Mouse (Mus musculus) adrenal gland, postnatal 25 days (tissue): ENCODE results near the gene Diras2. TPM values are rescaled to one million over a fixed set of nuclear protein-coding genes. Genes with fewer than 3 reads are reported as not detected.

Experiments used
- DNase-seq: peaks from one replicate; pipeline ENCODE4 v3.0.0; 2021; ENCODE audit warnings: mixed read lengths
- long read RNA-seq: library from polyadenylated mRNA; stranded (forward); transcript quantifications from one replicate; pipeline ENCODE4 v2.0.0, GENCODE M21; 2021
- total RNA-seq: library from RNA; stranded (reverse); gene quantifications from 2 replicates; pipeline ENCODE4 v1.2.3, GENCODE M21; 2021

The Diras2 gene
- 4.9 and 5.8 TPM in 2 replicates for total RNA-seq
- long read RNA-seq, full-length matches to known transcripts: 3 of 4 reads
- long read RNA-seq, partial matches to known transcripts: 0 of 4 reads
- long read RNA-seq, other reads (novel, unspliced or antisense): 1 of 4 reads

- DNase-seq: no peak
Measured at GRCm38 (mm10) chr13:52531121-52531520, at the start of gene Diras2. Gene Diras2, minus strand, starts transcription at chr13:52531279.

- no peak for DNase-seq
Measured at GRCm38 (mm10) chr13:52578776-52579175, 47.7 kb upstream of the Diras2 start.

- no peak for DNase-seq
Measured at GRCm38 (mm10) chr13:52577939-52578338, 46.9 kb upstream of the Diras2 start.

GRCm38 (mm10) chr13:52577326-52577920, 46.3 kb upstream of the Diras2 start:
- no peak for DNase-seq

GRCm38 (mm10) chr13:52576841-52577240, 45.8 kb upstream of the Diras2 start:
- DNase-seq: no peak

GRCm38 (mm10) chr13:52576021-52576614, 45.0 kb upstream of the Diras2 start:
- DNase-seq: no peak

GRCm38 (mm10) chr13:52575483-52575882, 44.4 kb upstream of the Diras2 start:
- no peak for DNase-seq

- DNase-seq: no peak
Measured at GRCm38 (mm10) chr13:52574311-52574710, 43.2 kb upstream of the Diras2 start.

GRCm38 (mm10) chr13:52572451-52573446, 41.7 kb upstream of the Diras2 start:
- no peak for DNase-seq

- no peak for DNase-seq
Measured at GRCm38 (mm10) chr13:52571591-52572384, 40.7 kb upstream of the Diras2 start.

GRCm38 (mm10) chr13:52570276-52570675, 39.2 kb upstream of the Diras2 start:
- no peak for DNase-seq

- no peak for DNase-seq
Measured at GRCm38 (mm10) chr13:52569194-52569769, 38.2 kb upstream of the Diras2 start.

- no peak for DNase-seq
Measured at GRCm38 (mm10) chr13:52566777-52567176, 35.7 kb upstream of the Diras2 start.

GRCm38 (mm10) chr13:52566188-52566760, 35.2 kb upstream of the Diras2 start:
- no peak for DNase-seq

GRCm38 (mm10) chr13:52565103-52565739, 34.1 kb upstream of the Diras2 start:
- DNase-seq: no peak

- no peak for DNase-seq
Measured at GRCm38 (mm10) chr13:52562166-52562571, 31.1 kb upstream of the Diras2 start.

- no peak for DNase-seq
Measured at GRCm38 (mm10) chr13:52561367-52562165, 30.5 kb upstream of the Diras2 start.

GRCm38 (mm10) chr13:52557421-52557820, 26.3 kb upstream of the Diras2 start:
- no peak for DNase-seq

GRCm38 (mm10) chr13:52554722-52555121, 23.6 kb upstream of the Diras2 start:
- DNase-seq: no peak
